Mouse (Mus musculus) CD8-positive naive resting alpha-beta T cell, adult 57 days (primary cell): ENCODE measurements around the gene Prelid3b. TPM values are rescaled to one million over a fixed set of nuclear protein-coding genes. Genes with fewer than 3 reads are reported as not detected.

ENCODE experiments used
- total RNA-seq: library from RNA; stranded (reverse); gene quantifications from one replicate; pipeline ENCODE4 v1.2.4, GENCODE M21; 2023

The Prelid3b gene
- total RNA-seq = 39.7 TPM

GRCm38 (mm10) chr2:174472818-174473549, at the start of gene Prelid3b:
Prelid3b (minus strand) TSS chr2:174473081.

GRCm38 (mm10) chr2:174463789-174464523, 8.9 kb downstream of the Prelid3b start, which contains the start of gene Atp5e:
Atp5e (minus strand) TSS chr2:174464105.

DNA sequence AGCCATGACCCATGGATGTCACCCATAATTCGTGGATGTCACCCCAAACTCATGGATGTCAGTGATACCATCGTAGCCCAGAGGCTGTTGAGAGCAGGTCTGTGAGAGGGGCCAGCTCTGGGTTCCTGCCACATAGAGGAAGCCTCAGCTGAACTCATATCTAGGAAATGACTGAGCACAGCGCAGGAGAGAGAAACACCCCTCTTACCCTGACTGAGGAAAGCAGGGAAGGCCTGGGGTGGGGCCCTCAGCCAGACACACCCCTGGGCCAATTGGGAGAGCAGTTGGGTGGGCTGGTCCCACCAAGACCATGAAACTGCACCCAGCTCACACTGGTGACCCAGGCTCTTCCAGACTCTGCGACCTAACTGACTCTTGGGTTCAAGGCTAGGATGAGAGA, 22.5 kb downstream of the Prelid3b start, which contains the start of gene Tubb1:
TSS of gene Tubb1 (plus strand) at position 343 of the 400 bp plus-strand sequence.

GRCm38 (mm10) chr2:174438737-174439449, 34.0 kb downstream of the Prelid3b start, which contains the start of gene Ctsz:
Ctsz (minus strand) TSS chr2:174439039.

GRCm38 (mm10) chr2:174415731-174416310, 57.1 kb downstream of the Prelid3b start, which contains the start of gene Nelfcd:
Nelfcd (plus strand) TSS chr2:174415804.

Other genes with a start within 250 kb of the Prelid3b start
- 431 TPM for gene Gnas, start 188.8 kb downstream of the Prelid3b start, total RNA-seq
- gene Gm20721, start 126.4 kb downstream of the Prelid3b start, total RNA-seq = not detected
- 50.0 TPM for gene Nelfcd, start 57.3 kb downstream of the Prelid3b start, total RNA-seq
- gene Ctsz, start 34.0 kb downstream of the Prelid3b start, total RNA-seq = 46.5 TPM
- 0.37 TPM for gene Tubb1, start 22.4 kb downstream of the Prelid3b start, total RNA-seq
- gene Atp5e, start 9.0 kb downstream of the Prelid3b start, total RNA-seq = 221 TPM
- gene Zfp831, start 170.5 kb upstream of the Prelid3b start, total RNA-seq = 37.2 TPM